Mouse (Mus musculus): ENCODE measurements around the gene Gm42906.

GRCm38 (mm10) chr5:151053190-151053589, 374.8 kb downstream of the Gm42906 start:
- TF ChIP-seq POLR2A (IDR thresholded peaks at IDR 0.05; ENCODE audit: control insufficient read depth in 1 of 2, insufficient read depth in 1 of 2, low read depth in 1 of 2, low read length in 2 of 2, poor library complexity in 1 of 2) (no peak), MYC (IDR thresholded peaks at IDR 0.05; ENCODE audit: low read depth, low read length) (no peak), GATA1 (IDR thresholded peaks at IDR 0.05; ENCODE audit: low read depth, low read length) (no peak), TBP (IDR thresholded peaks at IDR 0.05; ENCODE audit: low read depth, low read length) (no peak), MAFK (IDR thresholded peaks at IDR 0.05; ENCODE audit: borderline replicate concordance, low read depth, low read length) (no peak), CTCF (IDR thresholded peaks at IDR 0.05 in 2 of 3, conservative IDR thresholded peaks at IDR 0.05 in 1 of 3; ENCODE audit: control insufficient read depth in 1 of 3, insufficient read depth in 1 of 3, low read depth in 2 of 3, low read length in 3 of 3, poor library complexity in 1 of 3, severe bottlenecking in 1 of 3) (no peak), MAX (IDR thresholded peaks at IDR 0.05; ENCODE audit: low read length) (no peak), CHD2 (IDR thresholded peaks at IDR 0.05; ENCODE audit: low read length) (no peak), NRF1 (IDR thresholded peaks at IDR 0.05; ENCODE audit: insufficient read depth, low read depth, low read length, poor library complexity, severe bottlenecking) (no peak)

Measured in MEL (cell line).